Mouse (Mus musculus) lung, postnatal 0 days (tissue): Measurements from ENCODE around the gene Dnph1.

Experiments
- CTCF ChIP-seq: IDR thresholded peaks from 2 replicates; pipeline ENCODE4 v1.5.1; 2016; ENCODE audit warnings: antibody characterized with exemption, mild to moderate bottlenecking
- EP300 ChIP-seq: IDR thresholded peaks from 2 replicates; pipeline ENCODE4 v1.6.1; 2016; ENCODE audit warnings: antibody characterized with exemption, mild to moderate bottlenecking, control low read depth

GRCm38 (mm10) chr17:46467830-46468229, 28.7 kb upstream of the Dnph1 start:
- no peak for TF ChIP-seq CTCF
- no peak for TF ChIP-seq EP300
